9 mouse cellular contexts compared by ENCODE assay signal in the genomic region with DNA sequence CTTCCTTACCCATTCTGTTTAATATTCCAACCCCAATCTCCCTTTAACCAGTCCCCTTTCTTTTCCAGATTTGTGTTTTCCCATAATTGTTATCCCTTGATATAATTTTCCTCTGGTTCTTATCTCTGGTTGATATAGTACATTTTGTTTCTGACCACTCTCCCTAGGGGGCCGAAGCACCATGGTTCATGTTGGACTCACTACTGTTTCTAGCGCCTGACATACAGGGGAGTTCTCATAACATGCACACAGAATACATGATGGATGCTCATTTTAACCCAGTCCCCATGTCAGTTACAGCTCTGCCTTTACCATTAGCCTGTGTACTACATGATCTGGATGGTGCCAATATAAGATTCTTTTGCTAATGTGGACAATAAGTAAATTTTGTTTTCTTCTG. TPM values are rescaled to one million over a fixed set of nuclear protein-coding genes. Genes with fewer than 3 reads are reported as not detected.
DNase-seq lines count a peak whose midpoint lies in the region; ATAC-seq and TF ChIP-seq lines count a peak whose summit lies in the region.
"Had no signal": no experiment of that assay in that cellular context is flagged by ENCODE, and none has a peak within 500 bp of the region (broad histone marks: within the 10 kb centered on the region; RNA-seq: fewer than 3 reads in every experiment).

No protein-coding gene starts in this region.

- H3K4me3 ChIP-seq in heart, embryonic 13.5 days, result peak overlapping the region; percentile 99
- H3K4me3 ChIP-seq in G1E (ENCODE audit: low read depth, low read length), result peak overlapping the region; percentile 95; the same call in 1 of the 2 replicates
- H3K4me3 ChIP-seq in forebrain, postnatal 0 days (ENCODE audit: low read depth, low read length), result peak overlapping the region; percentile 93
- peak overlapping the region; percentile 95 for H3K4me3 ChIP-seq in midbrain, embryonic 10.5 days
- H3K4me3 ChIP-seq in cerebellum, adult 2 months (replicated peaks; ENCODE audit: insufficient read depth, low read depth, low read length), result no peak overlapping the region

- no peak for TF ChIP-seq POLR2A in cerebellum, adult 2 months (IDR thresholded peaks at IDR 0.05; ENCODE audit: borderline replicate concordance, insufficient read depth, low read length)

- H3K9ac ChIP-seq in heart, embryonic 13.5 days, result peak overlapping the region; percentile 97; the same call in 1 of the 2 replicates
- H3K9ac ChIP-seq in forebrain, postnatal 0 days, result no peak overlapping the region

- H3K4me1 ChIP-seq in heart, embryonic 13.5 days, result peaks cover 33% of the 10 kb centered on the region
- H3K4me1 ChIP-seq in G1E (ENCODE audit: insufficient read depth, low read depth, low read length), result peaks cover 64% of the 10 kb centered on the region
- peaks cover 16% of the 10 kb centered on the region for H3K4me1 ChIP-seq in forebrain, postnatal 0 days (ENCODE audit: insufficient read depth)
- H3K4me1 ChIP-seq in midbrain, embryonic 10.5 days, result peaks cover 57% of the 10 kb centered on the region
- peaks cover 22% of the 10 kb centered on the region for H3K4me1 ChIP-seq in cerebellum, adult 2 months (ENCODE audit: control insufficient read depth, insufficient read depth, low read length)

- WGBS in heart, embryonic 13.5 days, result 73% methylated on average over 2 of the region's 2 CpGs
- WGBS in forebrain, postnatal 0 days, result 65% methylated on average over 2 of the region's 2 CpGs
- WGBS in midbrain, embryonic 10.5 days, result 76% methylated on average over 2 of the region's 2 CpGs
- 75% methylated on average over 2 of the region's 2 CpGs for WGBS in cerebellum, adult 2 months

- H3K4me2 ChIP-seq in heart, embryonic 13.5 days, result peak overlapping the region; percentile 87
- H3K4me2 ChIP-seq in forebrain, postnatal 0 days (ENCODE audit: low read depth), result peak overlapping the region; percentile 90

- H3K36me3 ChIP-seq in heart, embryonic 13.5 days, result peaks cover 37% of the 10 kb centered on the region
- H3K36me3 ChIP-seq in G1E (replicated peaks), result peaks cover 63% of the 10 kb centered on the region
- H3K36me3 ChIP-seq in forebrain, postnatal 0 days (ENCODE audit: insufficient read depth), result peaks cover 26% of the 10 kb centered on the region
- peaks cover 40% of the 10 kb centered on the region for H3K36me3 ChIP-seq in midbrain, embryonic 10.5 days

- TF ChIP-seq CTCF in G1E (IDR thresholded peaks at IDR 0.05; ENCODE audit: low read depth, low read length), result no peak
- no peak for TF ChIP-seq CTCF in forebrain, postnatal 0 days (IDR thresholded peaks at IDR 0.05; ENCODE audit: low read depth)
- no peak for TF ChIP-seq CTCF in cerebellum, adult 2 months (IDR thresholded peaks at IDR 0.05; ENCODE audit: borderline replicate concordance, insufficient read depth, low read depth, low read length)

- no peak overlapping the region for H3K27ac ChIP-seq in heart, embryonic 13.5 days (replicated peaks)
- no peak overlapping the region for H3K27ac ChIP-seq in forebrain, postnatal 0 days (ENCODE audit: low read depth, low read length)
- H3K27ac ChIP-seq in midbrain, embryonic 10.5 days (replicated peaks), result no peak overlapping the region
- H3K27ac ChIP-seq in cerebellum, adult 2 months (ENCODE audit: insufficient read depth, low read length), result no peak overlapping the region

- ATAC-seq in heart, embryonic 13.5 days (ENCODE audit: extremely low read depth, insufficient number of reproducible peaks, low FRiP score, low TSS enrichment), result no peak
- ATAC-seq in G1E (ENCODE audit: extremely low read depth, insufficient number of reproducible peaks, low FRiP score, poor library complexity, severe bottlenecking), result no peak
- ATAC-seq in forebrain, postnatal 0 days, result no peak

- no peaks in the 10 kb centered on the region for H3K27me3 ChIP-seq in heart, embryonic 13.5 days (replicated peaks)
- H3K27me3 ChIP-seq in G1E (ENCODE audit: insufficient read depth, low read length), result peaks cover 9% of the 10 kb centered on the region
- no peaks in the 10 kb centered on the region for H3K27me3 ChIP-seq in forebrain, postnatal 0 days (ENCODE audit: insufficient read depth, low read length)
- 0 out of 2 replicates have a peak, but pooled peaks cover 8% of the 10 kb centered on the region for H3K27me3 ChIP-seq in midbrain, embryonic 10.5 days (ENCODE audit: low read depth, poor library complexity, severe bottlenecking)
- no peaks in the 10 kb centered on the region for H3K27me3 ChIP-seq in cerebellum, adult 2 months (ENCODE audit: control insufficient read depth, insufficient read depth, low read length)

- H3K9me3 ChIP-seq in heart, embryonic 13.5 days, result no peaks in the 10 kb centered on the region
- H3K9me3 ChIP-seq in G1E (replicated peaks), result no peaks in the 10 kb centered on the region
- H3K9me3 ChIP-seq in forebrain, postnatal 0 days (ENCODE audit: low read length), result no peaks in the 10 kb centered on the region
- no peaks in the 10 kb centered on the region for H3K9me3 ChIP-seq in midbrain, embryonic 10.5 days (replicated peaks)

- no peak for DNase-seq in heart, postnatal 25 days (ENCODE audit: low spot score)
- no peak for DNase-seq in G1E (ENCODE audit: low spot score)
- no peak for DNase-seq in forebrain, postnatal 0 days
- no peak for DNase-seq in midbrain, embryonic 10.5 days (ENCODE audit: low spot score)
- DNase-seq in left cerebral cortex, adult 9 months (ENCODE audit: low spot score in 2 of 2), result no peak
- DNase-seq in cerebellum, adult 2 months, result no peak
- DNase-seq in lung, adult 18-20 months, result no peak

- intact Hi-C loops in heart, postnatal 25 days (cut with DNase I), result no loop called here

RNA-seq across cellular contexts. Expression of a gene that starts 0.8 kb away (rescaled TPM):
- 188 and 220 TPM in 2 replicates for polyA plus RNA-seq in heart, embryonic 13.5 days (2015; fragmentation: Nextera tagmentation; extraction: Ambion mirVana)
- 100 to 1,000 TPM; 111 to 127 TPM for total RNA-seq in heart, postnatal 25 days (2021)
- total RNA-seq in G1E (2014; fragmentation: Nextera tagmentation), result 247 and 294 TPM in 2 replicates
- 219 and 225 TPM in 2 replicates for total RNA-seq in G1E (2017)
- polyA plus RNA-seq in G1E (2012), result 181 and 297 TPM in 2 replicates
- total RNA-seq in forebrain, postnatal 0 days (2014; rRNA removed), result 557 and 600 TPM in 2 replicates
- 599 and 626 TPM in 2 replicates for polyA plus RNA-seq in forebrain, postnatal 0 days (2015; fragmentation: Nextera tagmentation; extraction: Ambion mirVana)
- polyA plus RNA-seq in midbrain, embryonic 10.5 days (2016; fragmentation: Nextera tagmentation; extraction: Ambion mirVana), result 193 and 213 TPM in 2 replicates
- polyA plus RNA-seq in cerebellum, adult 2 months (2012; rRNA removed), result 669 and 676 TPM in 2 replicates

RNA-seq across cellular contexts. Expression of a gene that starts 3.9 kb away (rescaled TPM):
- 10.9 and 11.6 TPM in 2 replicates for polyA plus RNA-seq in heart, embryonic 13.5 days (2015; fragmentation: Nextera tagmentation; extraction: Ambion mirVana)
- 1 to 10 TPM; 3.2 to 4.4 TPM for total RNA-seq in heart, postnatal 25 days (2021)
- total RNA-seq in G1E (2014; fragmentation: Nextera tagmentation), result 8.4 and 10.0 TPM in 2 replicates
- total RNA-seq in G1E (2017), result 11.3 and 12.4 TPM in 2 replicates
- 18.8 and 19.4 TPM in 2 replicates for polyA plus RNA-seq in G1E (2012)
- 21.6 and 22.3 TPM in 2 replicates for total RNA-seq in forebrain, postnatal 0 days (2014; rRNA removed)
- polyA plus RNA-seq in forebrain, postnatal 0 days (2015; fragmentation: Nextera tagmentation; extraction: Ambion mirVana), result 16.7 and 17.4 TPM in 2 replicates
- 27.9 and 30.9 TPM in 2 replicates for polyA plus RNA-seq in midbrain, embryonic 10.5 days (2016; fragmentation: Nextera tagmentation; extraction: Ambion mirVana)
- polyA plus RNA-seq in cerebellum, adult 2 months (2012; rRNA removed), result 16.6 and 18.0 TPM in 2 replicates

RNA-seq across cellular contexts. Expression of a gene that starts 4.6 kb away (rescaled TPM):
- polyA plus RNA-seq in heart, embryonic 13.5 days (2015; fragmentation: Nextera tagmentation; extraction: Ambion mirVana), result 13.5 and 13.9 TPM in 2 replicates
- 1 to 10 TPM; 4.5 to 5.2 TPM for total RNA-seq in heart, postnatal 25 days (2021)
- total RNA-seq in G1E (2014; fragmentation: Nextera tagmentation) (not detected in 2 replicates), G1E (2017) (0.06 and 0.33 TPM in 2 replicates)
- polyA plus RNA-seq in G1E (2012), result 0.11 and 0.63 TPM in 2 replicates
- total RNA-seq in forebrain, postnatal 0 days (2014; rRNA removed), result 179 and 192 TPM in 2 replicates
- 89.0 and 90.6 TPM in 2 replicates for polyA plus RNA-seq in forebrain, postnatal 0 days (2015; fragmentation: Nextera tagmentation; extraction: Ambion mirVana)
- 24.8 and 27.9 TPM in 2 replicates for polyA plus RNA-seq in midbrain, embryonic 10.5 days (2016; fragmentation: Nextera tagmentation; extraction: Ambion mirVana)
- polyA plus RNA-seq in cerebellum, adult 2 months (2012; rRNA removed), result 41.0 and 42.0 TPM in 2 replicates
- total RNA-seq: common myeloid progenitor, adult 5-6 weeks had no signal

RNA-seq across cellular contexts. Expression of a gene that starts 15.6 kb away (rescaled TPM):
- polyA plus RNA-seq in heart, embryonic 13.5 days (2015; fragmentation: Nextera tagmentation; extraction: Ambion mirVana), result 0.74 and 1.1 TPM in 2 replicates
- under 1 TPM; 0.13 to 0.39 TPM for total RNA-seq in heart, postnatal 25 days (2021)
- total RNA-seq in G1E (2014; fragmentation: Nextera tagmentation), result not detected in 2 replicates
- total RNA-seq in G1E (2017), result 0.52 TPM in 1 of 2 replicates, not detected in the other
- not detected in 2 replicates for polyA plus RNA-seq in G1E (2012)
- 3.4 and 7.7 TPM in 2 replicates for total RNA-seq in forebrain, postnatal 0 days (2014; rRNA removed)
- polyA plus RNA-seq in forebrain, postnatal 0 days (2015; fragmentation: Nextera tagmentation; extraction: Ambion mirVana), result 0.94 and 1.5 TPM in 2 replicates
- 1.1 and 2.2 TPM in 2 replicates for polyA plus RNA-seq in midbrain, embryonic 10.5 days (2016; fragmentation: Nextera tagmentation; extraction: Ambion mirVana)
- polyA plus RNA-seq in cerebellum, adult 2 months (2012; rRNA removed), result 1.8 and 3.4 TPM in 2 replicates

RNA-seq across cellular contexts. Expression of a gene that starts 26.9 kb away (rescaled TPM):
- polyA plus RNA-seq in heart, embryonic 13.5 days (2015; fragmentation: Nextera tagmentation; extraction: Ambion mirVana), result 40.3 and 41.2 TPM in 2 replicates
- 10 to 100 TPM; 76.0 to 77.1 TPM for total RNA-seq in heart, postnatal 25 days (2021)
- total RNA-seq in G1E (2014; fragmentation: Nextera tagmentation) (17.9 and 25.1 TPM in 2 replicates), G1E (2017) (7.5 and 8.9 TPM in 2 replicates)
- polyA plus RNA-seq in G1E (2012), result 14.3 and 18.8 TPM in 2 replicates
- total RNA-seq in forebrain, postnatal 0 days (2014; rRNA removed), result 37.9 and 42.9 TPM in 2 replicates
- 58.1 and 61.8 TPM in 2 replicates for polyA plus RNA-seq in forebrain, postnatal 0 days (2015; fragmentation: Nextera tagmentation; extraction: Ambion mirVana)
- 66.5 and 80.5 TPM in 2 replicates for polyA plus RNA-seq in midbrain, embryonic 10.5 days (2016; fragmentation: Nextera tagmentation; extraction: Ambion mirVana)
- polyA plus RNA-seq in cerebellum, adult 2 months (2012; rRNA removed), result 183 and 192 TPM in 2 replicates
